Mouse (Mus musculus) inflammation-experienced regulatory T-cells, adult 6 months (primary cell): ENCODE data around the gene Cd300lg. TPM values are rescaled to one million over a fixed set of nuclear protein-coding genes. Genes with fewer than 3 reads are reported as not detected.

Source experiments
- ATAC-seq: one replicate; pipeline ENCODE4 v1.8.0; 2017
- polyA plus RNA-seq, 3 experiments: library from polyadenylated mRNA; unstranded; fragments of 100-300 nt; shearing (Covaris generic); gene quantifications; one replicate each; pipeline ENCODE4 v1.2.1; 2017

Gene Cd300lg
- polyA plus RNA-seq, 3 experiments from 2014 or later, result 0.14 TPM; not detected in 2

- ATAC-seq, result no peak
These were observed 61.4 kb downstream of the Cd300lg start for GRCm38 (mm10) chr11:102102485-102103258.

Other genes starting within 250 kb of the Cd300lg start
- not detected for gene Meox1, start 147.1 kb upstream of the Cd300lg start, polyA plus RNA-seq
- gene Sost, start 74.5 kb upstream of the Cd300lg start, polyA plus RNA-seq, result not detected
- not detected for gene Cfap97d1, start 57.2 kb upstream of the Cd300lg start, polyA plus RNA-seq
- gene Dusp3, start 54.5 kb upstream of the Cd300lg start, polyA plus RNA-seq, result 1 to 10 TPM; 1.1 to 4.3 (median 1.3) TPM
- under 1 TPM in 1 of 3 experiments, not detected in 2; 0.25 TPM for gene Mpp3, start 13.0 kb upstream of the Cd300lg start, polyA plus RNA-seq
- 1 to 10 TPM; 1.8 to 6.9 (median 3.5) TPM for gene Mpp2, start 47.0 kb downstream of the Cd300lg start, polyA plus RNA-seq
- gene Ppy, start 59.8 kb downstream of the Cd300lg start, polyA plus RNA-seq, result not detected
- not detected for gene Pyy, start 66.3 kb downstream of the Cd300lg start, polyA plus RNA-seq
- under 1 TPM in 1 of 3 experiments, not detected in 2; 0.28 TPM for gene Nags, start 104.0 kb downstream of the Cd300lg start, polyA plus RNA-seq
- 10 to 100 TPM; 11.9 to 15.3 (median 13.9) TPM for gene Tmem101, start 114.9 kb downstream of the Cd300lg start, polyA plus RNA-seq
- 10 to 100 TPM; 58.3 to 99.6 (median 68.0) TPM for gene Lsm12, start 143.8 kb downstream of the Cd300lg start, polyA plus RNA-seq
- 10 to 100 TPM; 18.7 to 39.7 (median 37.9) TPM for gene G6pc3, start 148.1 kb downstream of the Cd300lg start, polyA plus RNA-seq
- 1 to 10 TPM; 6.8 to 8.2 (median 7.7) TPM for gene Hdac5, start 188.7 kb downstream of the Cd300lg start, polyA plus RNA-seq
- gene BC030867, start 207.4 kb downstream of the Cd300lg start, polyA plus RNA-seq, result 1 to 10 TPM in 2 of 3 experiments, under 1 TPM in 1; 0.95 to 7.0 (median 1.5) TPM
- not detected for gene Asb16, start 227.2 kb downstream of the Cd300lg start, polyA plus RNA-seq
- gene Tmub2, start 243.4 kb downstream of the Cd300lg start, polyA plus RNA-seq, result 10 to 100 TPM; 43.1 to 61.2 (median 51.8) TPM